Mouse (Mus musculus) embryonic facial prominence, embryonic 13.5 days (tissue): Measurements from ENCODE around the gene Fpr-rs6. TPM values are rescaled to one million over a fixed set of nuclear protein-coding genes. Genes with fewer than 3 reads are reported as not detected.

Source experiments
- ATAC-seq: fragments of 200-750 bp; cut with Nextera tagmentation; 2 replicates; pipeline ENCODE4 v1.8.0; 2017; ENCODE audit warnings: low read depth; ENCODE audit not compliant: insufficient number of reproducible peaks, insufficient read depth, low FRiP score, low TSS enrichment
- H3K27ac ChIP-seq: fragments of 300-500 bp; sonication (generic); 2 replicates; pipeline ENCODE4 v1.5.1; 2015; ENCODE audit warnings: moderate library complexity, mild to moderate bottlenecking, inconsistent platforms
- H3K27me3 ChIP-seq: fragments of 300-500 bp; sonication (generic); 2 replicates; pipeline ENCODE4 v1.6.1; 2015; ENCODE audit warnings: mild to moderate bottlenecking, inconsistent platforms
- H3K36me3 ChIP-seq: fragments of 300-500 bp; sonication (generic); 2 replicates; pipeline ENCODE4 v1.6.1; 2015; ENCODE audit warnings: mild to moderate bottlenecking, inconsistent platforms
- H3K4me1 ChIP-seq: fragments of 300-500 bp; sonication (generic); 2 replicates; pipeline ENCODE4 v1.6.1; 2015; ENCODE audit warnings: inconsistent platforms
- H3K4me2 ChIP-seq: fragments of 300-500 bp; sonication (generic); 2 replicates; pipeline ENCODE4 v1.6.1; 2015; ENCODE audit warnings: moderate library complexity, mild to moderate bottlenecking, inconsistent platforms
- H3K4me3 ChIP-seq: fragments of 300-500 bp; sonication (generic); 2 replicates; pipeline ENCODE4 v1.5.1; 2015; ENCODE audit warnings: mild to moderate bottlenecking, inconsistent platforms
- H3K9ac ChIP-seq: fragments of 300-500 bp; sonication (generic); 2 replicates; pipeline ENCODE4 v1.6.1; 2015; ENCODE audit warnings: mild to moderate bottlenecking, inconsistent platforms
- H3K9me3 ChIP-seq: fragments of 300-500 bp; sonication (generic); 2 replicates; pipeline ENCODE4 v1.6.1; 2016; ENCODE audit warnings: inconsistent platforms
- polyA plus RNA-seq: library from polyadenylated mRNA; unstranded; fragments of >200 nt; fragmentation: Nextera tagmentation; extraction: Ambion mirVana; gene quantifications from 2 replicates; pipeline ENCODE4 v1.2.1, GENCODE M21; 2015

Fpr-rs6 gene
- polyA plus RNA-seq: not detected in 2 replicates

GRCm38 (mm10) chr17:20182997-20183396, at the start of gene Fpr-rs6:
TSS of gene Fpr-rs6 (minus strand) at chr17:20183097.
- no peak within 1 kb of the TSS for H3K4me3 ChIP-seq
- no peak within 1 kb of the TSS for H3K27ac ChIP-seq
- no peak within 1 kb of the TSS for H3K4me2 ChIP-seq
- no peaks in the 10 kb centered on the region for H3K4me1 ChIP-seq
- H3K36me3 ChIP-seq: no peaks in the 10 kb centered on the region
- no peaks in the 10 kb centered on the region for H3K27me3 ChIP-seq
- ATAC-seq: no peak
- H3K9me3 ChIP-seq: 0 out of 2 replicates have a peak, but pooled peaks cover 2% of the 10 kb centered on the region
- no peak within 1 kb of the TSS for H3K9ac ChIP-seq

Other genes with a start within 250 kb of the Fpr-rs6 start
- not detected in 2 replicates for gene Vmn2r104, start 134.8 kb downstream of the Fpr-rs6 start, polyA plus RNA-seq
- not detected in 2 replicates for gene Fpr-rs7, start 68.9 kb downstream of the Fpr-rs6 start, polyA plus RNA-seq
- not detected in 2 replicates for gene Vmn2r105, start 52.0 kb upstream of the Fpr-rs6 start, polyA plus RNA-seq
- not detected in 2 replicates for gene Vmn2r106, start 102.5 kb upstream of the Fpr-rs6 start, polyA plus RNA-seq
- gene Vmn2r107, start 162.1 kb upstream of the Fpr-rs6 start, polyA plus RNA-seq: not detected in 2 replicates
- not detected in 2 replicates for gene Vmn1r224, start 231.0 kb upstream of the Fpr-rs6 start, polyA plus RNA-seq